Mouse (Mus musculus) yolk sac, embryonic 10.5 days (tissue): Measurements from ENCODE around the gene Dgkd.

Source experiments
- DNase-seq: peaks from one replicate; pipeline ENCODE4 v3.0.0-alpha.2; 2017; ENCODE audit warnings: low spot score

Gene Dgkd

DNA sequence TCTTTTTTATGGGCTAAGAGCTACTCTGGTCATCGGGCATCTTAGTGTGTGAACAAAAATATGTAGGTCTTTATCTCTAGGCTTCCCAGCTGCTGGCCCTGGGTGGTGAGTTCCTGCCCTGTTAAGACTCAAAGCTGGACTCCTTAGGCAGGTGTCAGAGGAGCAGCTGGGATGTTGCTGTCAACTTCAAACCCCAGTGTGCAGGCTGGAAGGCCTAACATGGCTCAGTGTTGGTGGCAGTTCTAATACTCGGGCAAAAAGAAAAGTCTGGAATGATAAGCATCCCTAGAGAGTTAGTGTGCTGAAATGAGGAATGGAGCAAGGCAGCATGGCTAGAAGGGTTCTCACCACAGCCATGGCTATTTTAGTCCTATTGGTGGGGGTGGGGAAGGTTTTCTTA is 27.8 kb downstream of the Dgkd start:
- DNase-seq: no peak

GRCm38 (mm10) chr1:87881726-87882125 is 28.6 kb downstream of the Dgkd start:
- DNase-seq: no peak

- DNase-seq: no peak
These were observed 29.5 kb downstream of the Dgkd start for GRCm38 (mm10) chr1:87882554-87882953.

DNA sequence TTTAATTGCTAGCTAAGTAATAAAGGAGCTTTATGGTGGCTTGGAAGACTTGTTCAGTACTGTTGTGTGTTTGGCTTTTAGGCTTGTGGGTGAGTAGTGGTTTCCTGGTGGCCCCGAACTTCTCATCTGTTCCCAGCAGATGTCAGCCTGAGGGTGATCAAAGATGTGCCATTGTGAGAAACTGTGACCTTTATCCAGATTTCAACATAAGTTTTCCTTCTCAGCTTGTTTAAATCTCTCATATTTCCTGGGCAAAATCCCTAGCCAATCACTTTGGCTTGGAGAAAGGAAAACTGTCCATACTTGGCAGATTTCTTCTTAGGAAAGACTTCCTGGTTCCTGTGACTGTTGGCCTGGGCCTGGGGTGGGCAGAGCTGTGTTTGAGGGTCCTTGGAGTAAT is 37.9 kb downstream of the Dgkd start:
- no peak for DNase-seq

- DNase-seq: no peak
These were observed 38.5 kb downstream of the Dgkd start for GRCm38 (mm10) chr1:87891634-87892033.

DNA sequence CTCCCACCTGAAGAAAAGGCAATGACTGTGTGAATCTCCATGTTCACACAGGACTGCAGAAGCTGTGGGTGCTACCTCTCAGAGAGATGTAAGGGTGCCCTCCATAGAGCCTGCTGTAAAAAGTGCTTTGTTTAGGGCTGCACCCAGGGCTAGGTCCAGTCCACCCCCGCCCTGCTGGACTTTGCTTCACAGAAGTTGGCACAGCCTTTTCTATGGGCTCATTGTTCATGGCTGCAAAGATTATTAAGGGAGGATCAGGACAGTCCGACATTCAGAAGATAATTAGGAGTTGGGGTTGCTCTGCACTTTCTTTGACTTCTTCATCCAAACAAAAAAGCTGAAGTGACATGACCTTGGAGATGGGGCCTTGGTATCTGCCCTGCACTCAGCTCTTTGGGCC is 39.4 kb downstream of the Dgkd start:
- no peak for DNase-seq

- DNase-seq: no peak
These were observed 40.3 kb downstream of the Dgkd start for GRCm38 (mm10) chr1:87893414-87893813.

- no peak for DNase-seq
These were observed 43.8 kb downstream of the Dgkd start for GRCm38 (mm10) chr1:87896921-87897320.

DNA sequence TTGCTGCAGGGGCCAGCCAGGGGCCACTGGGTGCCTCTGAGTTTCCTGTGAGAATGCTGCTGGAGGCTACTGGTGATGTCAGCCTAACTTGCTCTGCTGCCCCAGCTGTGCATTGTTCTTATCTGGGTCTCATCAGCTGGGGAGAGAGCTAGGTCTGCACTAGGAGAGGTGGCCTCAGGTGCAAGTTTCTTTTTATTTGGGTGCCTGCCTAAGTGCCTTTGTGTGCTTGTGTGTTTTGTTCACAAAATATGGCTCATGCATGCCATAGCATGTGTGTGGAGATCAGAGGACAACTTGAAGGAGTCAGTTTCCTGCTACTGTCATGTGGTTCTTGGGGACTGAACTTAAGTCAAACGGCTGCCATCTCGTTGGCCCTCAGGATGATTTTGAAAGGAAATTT is 46.6 kb downstream of the Dgkd start:
- no peak for DNase-seq

GRCm38 (mm10) chr1:87900979-87901378 is 47.9 kb downstream of the Dgkd start:
- no peak for DNase-seq

GRCm38 (mm10) chr1:87902186-87902585 is 49.1 kb downstream of the Dgkd start:
- no peak for DNase-seq

- peak; percentile 61 for DNase-seq
These were observed 53.4 kb downstream of the Dgkd start for GRCm38 (mm10) chr1:87906361-87906956.

GRCm38 (mm10) chr1:87908006-87908405 is 54.9 kb downstream of the Dgkd start:
- DNase-seq: no peak

DNA sequence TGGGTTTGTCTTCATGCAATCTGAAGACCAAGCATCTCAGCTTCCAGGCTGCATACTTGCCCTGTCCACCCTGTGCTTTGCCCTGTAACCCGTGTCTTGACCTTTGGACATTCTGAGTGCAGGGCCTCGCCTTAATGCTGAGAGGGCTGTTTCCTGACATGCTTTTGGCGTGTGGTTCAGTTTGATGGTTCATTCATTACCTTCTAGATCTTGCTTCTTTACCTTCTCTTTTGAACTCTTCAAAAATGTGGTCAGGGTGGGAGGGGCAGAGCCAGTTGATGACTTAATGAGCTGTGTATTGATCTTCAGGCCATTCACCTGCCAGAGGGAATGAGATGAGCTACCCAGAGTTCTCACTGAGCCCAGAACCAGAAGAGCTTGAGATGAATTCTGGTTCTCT is 55.6 kb downstream of the Dgkd start:
- peak; percentile 82 for DNase-seq

DNA sequence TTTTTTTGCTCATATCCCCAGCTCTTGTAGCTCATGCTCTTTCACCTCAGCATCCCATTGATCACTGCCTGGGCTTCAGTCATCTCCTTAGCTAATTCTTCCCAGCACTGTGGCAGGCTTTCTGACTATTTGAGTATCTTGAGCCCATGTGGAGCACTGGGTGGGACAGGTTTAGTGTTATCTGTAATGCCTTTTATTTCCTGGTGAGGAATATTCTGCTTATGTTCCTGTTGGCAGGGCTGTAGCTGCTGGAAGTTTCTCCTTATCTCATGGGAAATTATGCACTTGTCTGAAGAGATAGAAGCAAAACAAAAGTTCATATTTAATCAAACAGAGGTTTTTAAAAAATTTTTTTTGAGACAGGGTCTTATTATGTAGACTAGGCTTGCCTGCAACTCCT is 56.5 kb downstream of the Dgkd start:
- no peak for DNase-seq

- DNase-seq: peak; percentile 48
These were observed 57.3 kb downstream of the Dgkd start for GRCm38 (mm10) chr1:87910428-87910827.

GRCm38 (mm10) chr1:87913356-87913755 is 60.3 kb downstream of the Dgkd start:
- DNase-seq: no peak

- no peak for DNase-seq
These were observed 64.3 kb downstream of the Dgkd start for GRCm38 (mm10) chr1:87917361-87917760.

DNA sequence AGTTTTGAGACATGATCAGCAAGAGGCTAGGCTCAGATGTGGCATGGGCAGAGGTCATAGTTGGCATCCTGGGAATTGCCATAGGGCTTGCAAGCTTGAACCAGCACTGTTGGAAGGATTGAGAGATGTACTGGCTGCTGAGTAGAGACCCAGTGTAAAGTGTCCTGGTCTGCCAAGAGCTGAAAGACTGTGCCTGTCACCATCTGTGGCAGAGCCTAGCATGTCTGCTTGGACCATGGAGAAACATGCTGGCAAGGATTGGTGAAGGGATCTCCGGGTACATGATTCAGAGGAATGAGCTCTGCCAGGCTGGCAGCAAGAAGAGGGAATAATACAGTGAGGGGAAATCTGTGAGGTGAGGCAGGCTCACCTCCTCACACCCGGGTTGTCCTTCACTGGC is 65.0 kb downstream of the Dgkd start:
- DNase-seq: no peak

DNA sequence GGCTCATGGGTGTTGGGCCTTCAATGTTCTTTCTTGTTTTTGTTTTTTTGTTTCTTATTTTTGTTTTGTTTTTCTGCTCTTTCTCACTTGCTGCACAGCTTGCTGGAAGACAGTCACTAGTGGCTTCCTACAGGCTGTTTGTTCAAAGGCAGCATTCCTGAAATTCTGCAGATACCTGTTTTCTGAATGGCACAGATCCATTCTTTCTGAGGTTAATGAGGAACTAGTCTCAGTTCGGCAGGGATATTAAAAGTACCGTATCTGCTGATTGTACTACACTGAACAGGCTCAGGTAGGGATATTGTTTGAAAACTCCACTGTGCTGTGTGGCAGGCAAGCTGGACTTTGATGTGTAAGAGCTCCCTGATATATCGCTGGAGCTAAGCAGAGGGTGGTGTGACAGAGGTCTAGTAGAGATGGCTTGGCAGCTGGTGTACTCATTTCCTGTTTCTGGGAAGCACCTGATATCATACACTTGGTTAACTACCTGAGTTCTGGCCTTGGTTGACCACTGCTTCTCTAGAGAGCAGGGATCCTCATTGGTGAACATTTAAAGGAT is 67.0 kb downstream of the Dgkd start:
- peak; percentile 44 for DNase-seq

GRCm38 (mm10) chr1:87922666-87923065 is 69.6 kb downstream of the Dgkd start:
- no peak for DNase-seq

GRCm38 (mm10) chr1:87924888-87925287 is 71.8 kb downstream of the Dgkd start:
- DNase-seq: no peak

- no peak for DNase-seq
These were observed 76.6 kb downstream of the Dgkd start for GRCm38 (mm10) chr1:87929730-87930129.

GRCm38 (mm10) chr1:87933051-87933450 is 80.0 kb downstream of the Dgkd start:
- DNase-seq: no peak
